Mouse (Mus musculus): Measurements from ENCODE around the gene Epha4.

Gene Epha4

DNA sequence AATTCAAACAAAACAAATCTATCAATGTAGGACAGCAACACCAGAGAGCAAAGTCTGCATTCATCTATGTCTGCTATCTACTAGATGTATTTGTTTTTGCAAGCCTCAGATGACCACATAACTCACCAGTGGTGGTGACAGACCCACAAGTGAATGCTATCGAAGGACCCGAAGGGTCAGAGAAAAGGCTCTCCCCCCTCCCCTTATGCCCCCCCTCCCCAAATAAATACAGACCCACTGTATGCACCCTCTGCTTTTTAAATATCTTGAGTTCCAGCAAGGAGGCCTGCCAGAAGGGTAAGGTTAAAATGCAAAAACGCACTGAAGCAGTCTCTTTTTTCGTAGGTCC, 2.9 kb downstream of the Epha4 start:
- DNase-seq, result no peak

DNA sequence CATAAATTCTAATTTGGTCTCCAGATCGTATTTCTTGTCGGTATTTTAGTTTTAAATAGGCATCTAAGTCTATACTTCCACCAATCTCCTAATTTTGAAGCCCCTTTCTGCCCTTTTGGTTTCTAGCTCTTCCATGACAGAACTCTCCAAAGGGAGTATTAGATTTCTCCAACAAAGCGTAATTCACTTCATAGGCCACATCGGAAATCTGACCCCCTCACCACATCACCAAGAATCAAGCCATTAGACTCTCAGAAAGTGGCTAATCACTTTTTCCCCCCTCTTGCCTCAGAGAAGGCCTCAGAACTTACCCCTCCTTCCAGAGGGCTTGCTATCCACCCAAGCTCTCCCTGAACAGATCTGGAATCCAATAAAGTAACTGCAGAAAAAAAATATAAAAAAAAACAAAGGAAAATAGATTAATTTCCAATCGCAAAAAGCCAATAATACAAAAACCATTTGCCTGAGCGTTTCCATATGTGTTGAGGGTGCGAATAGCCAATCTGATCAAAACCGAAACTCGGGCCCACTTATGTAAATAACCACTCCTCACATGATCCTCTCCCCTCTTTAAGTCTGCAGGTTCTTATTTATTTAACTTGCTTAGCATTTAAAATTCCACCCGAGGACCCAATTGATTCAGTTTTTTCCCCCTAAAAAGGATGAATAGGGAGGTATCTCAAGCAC, 3.4 kb downstream of the Epha4 start:
- DNase-seq, result no peak

DNA sequence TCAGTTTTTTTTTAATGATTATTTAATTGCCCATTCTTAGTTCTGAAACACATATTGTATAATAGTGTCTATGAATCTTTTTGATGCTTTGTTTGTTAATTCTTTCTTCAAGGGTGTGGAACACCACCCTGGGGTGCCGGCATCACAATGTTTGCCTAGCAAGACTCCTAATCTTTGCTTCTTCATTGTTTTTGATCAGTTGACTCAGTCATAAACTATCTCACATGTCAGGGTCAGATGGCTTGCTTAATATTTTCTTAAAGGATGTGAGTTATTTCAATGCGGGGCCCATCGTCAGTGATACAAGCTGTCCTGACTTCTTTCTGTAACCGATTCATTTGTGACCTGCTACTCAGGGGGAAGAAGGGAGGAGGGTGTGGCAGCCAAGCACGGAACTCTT, 4.3 kb downstream of the Epha4 start:
- no peak for DNase-seq

- DNase-seq, result no peak
Observed at GRCm38 (mm10) chr1:77506856-77507200, 8.1 kb downstream of the Epha4 start.

DNA sequence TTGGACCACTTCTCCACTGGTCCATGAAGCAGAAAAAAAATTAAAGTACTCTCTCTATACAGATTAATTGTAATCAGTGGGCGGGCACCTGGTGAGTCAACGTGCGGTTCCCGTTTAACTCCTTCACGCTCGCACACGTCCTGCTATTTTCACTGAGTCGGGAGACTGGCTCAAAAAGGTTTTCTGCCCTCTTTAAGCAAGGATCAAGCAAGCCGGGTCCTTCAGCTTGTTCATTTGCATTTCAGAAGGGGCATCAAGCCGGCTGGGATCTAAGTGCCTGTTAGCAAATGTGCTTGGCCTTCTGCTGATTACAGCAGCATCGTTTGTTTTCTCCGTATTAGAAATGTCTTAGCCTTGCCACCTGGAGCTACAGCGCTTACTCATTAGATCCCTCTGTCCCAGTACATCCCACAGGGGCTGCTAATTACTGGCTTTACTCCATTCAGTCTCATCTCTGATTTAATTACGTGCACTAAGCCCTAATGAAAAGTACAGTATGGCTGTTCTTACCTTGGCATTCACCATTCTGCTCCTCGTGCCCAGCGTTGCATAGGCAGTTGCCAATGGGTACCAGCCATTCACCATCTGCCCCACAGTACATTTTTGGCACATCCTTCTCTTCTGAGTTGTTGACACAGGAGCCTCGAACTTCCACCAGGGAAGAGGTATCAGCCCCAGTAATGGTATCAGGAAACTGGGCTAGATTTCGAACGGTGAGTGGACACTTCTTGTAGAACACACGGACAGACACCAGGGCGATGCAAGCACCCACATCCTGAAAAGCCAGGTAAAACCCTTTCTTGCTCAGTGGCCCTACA, 8.6 kb downstream of the Epha4 start:
- DNase-seq, result no peak

DNA sequence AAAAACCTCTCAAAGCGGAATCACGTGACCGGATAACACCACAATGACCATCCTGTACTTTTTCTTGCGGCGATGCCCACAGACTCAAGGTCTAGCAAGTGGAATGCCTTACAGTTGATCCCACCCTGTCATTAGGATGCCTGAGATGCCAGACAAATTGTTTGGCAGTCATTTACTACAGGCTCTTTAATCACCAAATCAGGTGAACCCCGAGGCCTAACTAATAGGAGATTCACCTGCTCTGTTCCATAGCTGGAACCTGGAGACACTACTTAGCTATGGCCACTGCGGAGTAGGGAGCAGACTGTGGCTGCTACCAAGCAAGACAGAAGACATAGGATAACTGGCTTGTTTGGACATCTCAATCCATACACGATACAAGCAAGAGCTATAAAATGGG, 9.6 kb downstream of the Epha4 start:
- no peak for DNase-seq

GRCm38 (mm10) chr1:77504813-77505212, 10.1 kb downstream of the Epha4 start:
- DNase-seq, result no peak

DNA sequence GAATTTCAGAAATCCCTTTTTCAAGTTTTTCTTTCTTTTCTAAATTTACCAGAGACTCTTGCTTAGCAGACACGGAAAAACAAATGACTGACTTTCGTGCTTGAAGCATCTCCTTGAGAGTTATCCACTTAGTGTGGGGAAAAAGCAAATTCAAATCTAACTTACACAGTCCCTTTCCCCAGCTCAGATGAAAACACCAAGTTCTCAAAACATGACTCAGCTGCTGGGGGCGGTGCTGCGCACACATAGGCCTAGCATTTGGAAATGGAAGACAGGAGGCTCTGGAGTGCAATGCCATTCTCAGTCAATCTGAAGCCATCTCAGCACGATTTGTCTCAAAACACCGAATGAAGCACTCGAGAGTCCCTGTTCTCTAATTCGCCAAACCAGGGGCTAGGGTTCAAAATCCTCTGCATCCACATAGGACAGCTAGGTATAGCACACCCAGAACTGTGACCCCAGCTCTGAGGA, 11.1 kb downstream of the Epha4 start:
- DNase-seq, result no peak

- DNase-seq, result no peak
Observed at GRCm38 (mm10) chr1:77502554-77503119, 12.3 kb downstream of the Epha4 start.

GRCm38 (mm10) chr1:77501363-77501933, 13.4 kb downstream of the Epha4 start:
- DNase-seq, result no peak

- DNase-seq, result no peak
Observed at GRCm38 (mm10) chr1:77497506-77497905, 17.4 kb downstream of the Epha4 start.

DNA sequence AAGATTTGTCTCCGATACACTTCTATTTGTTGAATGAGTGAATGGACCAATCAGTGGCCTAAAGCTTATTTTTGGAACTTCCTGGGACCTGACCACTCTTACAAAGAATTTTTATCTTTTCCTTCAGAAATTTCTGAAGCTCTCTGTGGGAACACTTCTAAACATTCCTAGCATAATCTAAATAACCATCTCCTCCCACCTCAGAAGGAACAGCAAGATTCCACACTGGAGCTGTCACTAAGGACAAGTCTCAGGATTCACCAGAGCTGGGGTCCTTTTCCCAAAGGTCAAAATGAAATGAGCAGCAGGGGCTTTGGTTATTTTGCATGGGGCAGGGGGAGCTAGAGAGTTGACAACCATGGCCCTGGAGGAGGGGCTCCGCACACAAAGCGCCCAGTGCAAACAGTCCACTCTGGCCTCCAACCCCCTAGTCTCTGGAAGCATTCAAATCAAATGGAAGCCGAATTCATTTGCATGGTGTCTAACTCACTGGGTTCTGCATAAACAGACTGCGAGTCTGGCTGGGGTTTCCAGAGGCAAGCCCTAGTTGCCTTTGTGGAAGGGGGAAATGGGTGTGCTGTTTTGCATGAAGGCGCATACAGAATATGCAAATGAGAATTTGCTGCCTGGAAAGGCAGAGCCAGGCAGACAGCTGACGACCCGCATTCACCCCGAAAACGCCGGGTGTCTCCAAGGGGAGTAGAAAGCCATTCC, 18.3 kb downstream of the Epha4 start:
- peak; percentile 33 for DNase-seq

GRCm38 (mm10) chr1:77495790-77496158, 19.1 kb downstream of the Epha4 start:
- DNase-seq, result no peak

GRCm38 (mm10) chr1:77495030-77495789, 19.7 kb downstream of the Epha4 start:
- no peak for DNase-seq

- no peak for DNase-seq
Observed at GRCm38 (mm10) chr1:77493841-77494635, 20.9 kb downstream of the Epha4 start.

DNA sequence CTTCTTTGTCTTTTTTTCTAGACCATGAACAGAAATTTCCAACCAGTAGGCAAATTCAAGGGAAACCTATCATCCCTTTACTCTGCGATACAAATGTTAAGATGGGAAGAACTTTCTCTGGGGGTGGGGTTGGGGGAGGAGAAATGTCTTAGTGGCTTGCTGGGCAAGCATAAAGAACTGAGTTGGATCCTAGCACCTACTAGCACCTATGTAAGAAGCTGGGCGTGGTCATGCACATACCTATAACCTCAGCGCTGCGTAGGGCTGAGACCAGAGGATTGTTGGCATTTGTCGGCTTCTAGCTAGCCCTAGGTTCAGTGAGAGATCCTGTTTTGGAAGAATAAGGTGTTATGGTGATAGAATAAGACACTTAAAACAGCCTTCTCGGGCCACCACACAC, 24.7 kb downstream of the Epha4 start:
- DNase-seq, result no peak

DNA sequence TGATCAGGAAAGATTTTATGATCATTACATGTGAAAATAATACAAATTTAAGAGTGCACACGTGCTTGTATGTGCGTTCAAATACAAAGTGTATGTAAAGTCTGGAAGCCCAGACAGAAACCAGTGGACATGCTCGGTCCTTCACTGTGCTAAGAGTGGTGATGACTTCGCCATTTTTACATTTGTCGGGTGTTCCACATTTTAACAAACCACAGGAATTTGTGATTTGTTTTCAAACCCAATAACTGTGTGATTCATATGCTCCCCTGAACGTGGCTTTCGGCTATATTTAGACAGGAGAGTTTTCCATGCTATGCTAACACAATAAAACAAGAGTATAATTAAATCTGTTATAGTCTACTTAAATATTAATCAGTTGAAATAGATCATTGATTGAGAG, 25.5 kb downstream of the Epha4 start:
- no peak for DNase-seq

GRCm38 (mm10) chr1:77487856-77488462, 26.9 kb downstream of the Epha4 start:
- no peak for DNase-seq

GRCm38 (mm10) chr1:77484766-77485596, 29.9 kb downstream of the Epha4 start:
- DNase-seq, result no peak

- DNase-seq, result no peak
Observed at GRCm38 (mm10) chr1:77475808-77476413, 39.0 kb downstream of the Epha4 start.
